Mouse (Mus musculus): ENCODE data around the gene Man1a.

- no peak for TF ChIP-seq CHD2 (IDR thresholded peaks at IDR 0.05; ENCODE audit: low read depth, low read length)
- TF ChIP-seq MAFK (IDR thresholded peaks at IDR 0.05; ENCODE audit: insufficient read depth, low read depth, low read length): no peak
- no peak for TF ChIP-seq ZC3H11A (IDR thresholded peaks at IDR 0.05; ENCODE audit: borderline replicate concordance, low read depth, low read length)
- no peak for TF ChIP-seq ZNF384 (IDR thresholded peaks at IDR 0.05; ENCODE audit: low read depth, low read length)
Observed at GRCm38 (mm10) chr10:53922236-53922635, 154.2 kb downstream of the Man1a start.

Data from ES-E14 (cell line).